Mouse (Mus musculus) megakaryocyte, embryonic 14.5 days (primary cell): ENCODE data around the gene Prkar2b. TPM values are rescaled to one million over a fixed set of nuclear protein-coding genes. Genes with fewer than 3 reads are reported as not detected.
A peak's percentile ranks its signal among the peaks of the same experiment; 100 is the strongest.

Experiments used
- H3K27me3 ChIP-seq: replicated peaks from 2 replicates; pipeline ENCODE3; 2012; ENCODE audit warnings: inconsistent platforms
- H3K36me3 ChIP-seq: replicated peaks from 2 replicates; pipeline ENCODE3; 2012; ENCODE audit warnings: low read length, inconsistent platforms, mixed read lengths
- H3K4me1 ChIP-seq: 2 replicates; pipeline ENCODE4 v1.6.1; 2012; ENCODE audit warnings: inconsistent platforms
- H3K4me3 ChIP-seq: replicated peaks from 2 replicates; pipeline ENCODE3; 2012; ENCODE audit warnings: moderate library complexity, mild to moderate bottlenecking, inconsistent platforms
- H3K9me3 ChIP-seq: 2 replicates; pipeline ENCODE4 v1.6.1; 2012; ENCODE audit warnings: inconsistent platforms
- FLI1 ChIP-seq: IDR thresholded peaks from 2 replicates; pipeline ENCODE4 v1.6.1; 2012; ENCODE audit warnings: low read length, inconsistent platforms, mixed read lengths
- GATA1 ChIP-seq: IDR thresholded peaks from 3 replicates; pipeline ENCODE4 v1.6.1; 2012; ENCODE audit warnings: mixed read lengths, low read length, inconsistent platforms, borderline replicate concordance
- polyA plus RNA-seq: library from polyadenylated mRNA; stranded (reverse); fragments of >175 nt; gene quantifications from 2 replicates; pipeline ENCODE4 v1.2.3, GENCODE M21; 2012; ENCODE audit warnings: low replicate concordance; ENCODE audit not compliant: insufficient read depth

The Prkar2b gene
- polyA plus RNA-seq, result 110 and 158 TPM in 2 replicates

DNA sequence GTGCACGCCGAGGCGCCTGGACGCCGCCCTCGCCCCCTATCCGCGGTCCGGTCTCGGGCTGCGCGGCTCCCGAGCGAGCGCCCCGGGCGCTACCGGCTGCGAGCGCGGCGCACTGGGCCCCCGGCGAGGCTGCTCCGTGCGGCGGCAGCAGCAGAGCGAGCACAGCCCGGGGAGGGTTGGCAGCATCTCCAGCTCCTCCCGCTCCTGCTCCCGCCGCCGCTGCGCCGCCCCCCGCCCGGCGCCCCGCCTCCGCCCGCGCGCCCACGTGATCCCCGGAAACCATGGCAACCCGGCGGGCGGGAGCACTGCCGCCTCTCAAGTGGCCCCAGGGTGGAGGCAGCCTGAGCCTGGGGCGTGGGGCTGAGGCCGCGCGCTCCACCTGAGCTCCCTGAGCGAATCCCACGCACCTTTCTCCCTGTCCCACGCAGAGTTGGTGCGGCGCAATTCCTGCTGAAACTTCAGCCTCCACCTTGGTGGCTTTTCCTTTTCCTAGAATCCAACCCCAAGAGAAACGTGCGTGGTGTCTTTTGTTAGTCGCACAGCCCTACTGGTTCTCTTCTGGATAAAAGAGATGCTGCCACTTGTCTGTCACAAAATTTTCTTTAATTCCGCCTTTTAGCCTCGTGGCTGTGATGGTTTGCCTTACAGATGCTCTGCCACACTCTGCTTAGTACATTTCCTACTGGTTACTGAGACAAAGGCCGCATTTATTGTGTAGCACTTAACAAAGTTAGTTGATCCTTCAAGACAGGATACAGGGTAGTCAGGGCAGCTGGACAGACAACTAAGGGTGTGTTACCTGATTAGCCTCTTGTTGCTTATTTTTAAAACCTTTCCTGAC lies at the start of gene Prkar2b:
Gene Prkar2b (minus strand): TSS at position 207 of the 841 bp plus-strand sequence.
- H3K27me3 ChIP-seq, result no peaks in the 10 kb centered on the region
- H3K36me3 ChIP-seq, result peaks cover 38% of the 10 kb centered on the region
- peak within 1 kb of the TSS; percentile 99 for H3K4me3 ChIP-seq
- H3K4me1 ChIP-seq, result peaks cover 56% of the 10 kb centered on the region
- no peaks in the 10 kb centered on the region for H3K9me3 ChIP-seq
- TF ChIP-seq GATA1 (no peak), FLI1 (no peak)

DNA sequence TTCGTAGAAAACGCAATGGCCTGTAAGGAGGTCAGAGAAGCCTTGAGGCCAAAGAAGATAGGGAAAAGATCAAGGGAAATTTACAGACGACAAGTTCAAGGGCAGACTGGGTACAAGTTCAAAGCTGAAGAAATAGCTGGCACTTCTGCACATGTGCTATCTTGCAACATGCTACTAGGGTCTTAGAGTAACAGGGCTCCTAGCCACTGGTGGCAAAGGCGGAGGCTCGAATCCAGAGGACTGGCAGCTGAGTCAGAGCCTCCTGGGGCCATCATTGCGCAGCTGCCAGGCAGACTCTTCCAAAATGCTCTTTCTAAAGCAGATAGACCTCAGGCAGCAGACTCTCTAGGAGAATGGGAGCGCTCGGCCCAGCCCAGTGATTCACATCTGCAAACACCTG lies 48.1 kb upstream of the Prkar2b start:
- Histone ChIP-seq H3K9me3 (no peaks in the 10 kb centered on the region), H3K4me1 (peaks cover 95% of the 10 kb centered on the region), H3K27me3 (no peaks in the 10 kb centered on the region), H3K4me3 (no peak overlapping the region), H3K36me3 (peaks cover 50% of the 10 kb centered on the region)
- TF ChIP-seq FLI1, result no peak
- TF ChIP-seq GATA1, result no peak

DNA sequence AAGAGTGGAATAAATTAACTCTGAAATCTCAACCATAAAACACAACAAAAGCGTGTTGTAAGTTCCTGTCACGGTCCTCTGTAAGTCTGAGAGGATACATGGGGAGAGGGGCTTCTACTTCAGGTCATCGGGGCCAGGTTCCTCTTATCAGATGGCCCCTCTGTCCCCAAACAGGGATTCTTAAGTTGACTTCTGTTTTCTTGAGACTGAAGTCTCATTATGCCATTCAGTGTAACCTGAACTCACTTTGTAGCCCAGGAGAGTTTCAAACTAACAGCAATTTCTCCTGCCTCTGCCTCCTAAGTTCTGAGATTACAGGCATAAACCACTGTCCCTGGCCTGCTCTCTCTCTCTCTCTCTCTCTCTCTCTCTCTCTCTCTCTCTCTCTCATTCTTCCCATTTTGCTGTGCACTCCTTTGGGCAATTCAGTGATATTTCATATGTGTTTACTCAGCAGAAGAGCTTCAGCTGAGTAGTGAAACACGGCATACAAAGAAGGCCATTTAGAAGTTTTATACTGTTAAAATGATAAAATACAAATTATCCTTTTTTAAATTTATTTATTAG lies 43.9 kb upstream of the Prkar2b start:
- TF ChIP-seq GATA1 (no peak), FLI1 (no peak)
- Histone ChIP-seq H3K9me3 (no peaks in the 10 kb centered on the region), H3K27me3 (no peaks in the 10 kb centered on the region), H3K36me3 (peaks cover 64% of the 10 kb centered on the region), H3K4me3 (no peak overlapping the region), H3K4me1 (peaks cover 85% of the 10 kb centered on the region)

DNA sequence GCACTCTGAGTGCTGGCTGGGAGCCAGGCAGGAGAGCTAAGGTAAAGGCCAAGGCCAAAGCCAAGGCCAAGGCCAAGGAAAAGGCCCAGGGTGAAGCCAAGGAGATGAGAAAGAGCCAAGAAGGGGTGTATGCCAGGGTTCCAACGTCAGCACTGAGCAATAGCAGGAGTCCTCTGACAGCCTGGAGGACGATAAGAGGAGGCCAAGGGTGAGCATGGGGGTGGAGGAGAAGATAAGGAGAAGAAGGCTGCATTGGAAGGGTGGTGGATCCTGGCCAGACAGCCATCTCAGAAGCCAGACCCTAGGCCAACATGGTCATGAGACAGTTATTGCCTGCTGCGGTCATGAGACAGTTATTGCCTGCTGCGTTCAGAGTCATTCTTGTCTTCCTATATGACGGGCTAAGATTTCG lies 43.4 kb upstream of the Prkar2b start:
- Histone ChIP-seq H3K27me3 (no peaks in the 10 kb centered on the region), H3K4me3 (peak overlapping the region; percentile 80), H3K4me1 (peaks cover 85% of the 10 kb centered on the region), H3K36me3 (peaks cover 66% of the 10 kb centered on the region), H3K9me3 (no peaks in the 10 kb centered on the region)
- TF ChIP-seq GATA1, result no peak
- no peak for TF ChIP-seq FLI1

DNA sequence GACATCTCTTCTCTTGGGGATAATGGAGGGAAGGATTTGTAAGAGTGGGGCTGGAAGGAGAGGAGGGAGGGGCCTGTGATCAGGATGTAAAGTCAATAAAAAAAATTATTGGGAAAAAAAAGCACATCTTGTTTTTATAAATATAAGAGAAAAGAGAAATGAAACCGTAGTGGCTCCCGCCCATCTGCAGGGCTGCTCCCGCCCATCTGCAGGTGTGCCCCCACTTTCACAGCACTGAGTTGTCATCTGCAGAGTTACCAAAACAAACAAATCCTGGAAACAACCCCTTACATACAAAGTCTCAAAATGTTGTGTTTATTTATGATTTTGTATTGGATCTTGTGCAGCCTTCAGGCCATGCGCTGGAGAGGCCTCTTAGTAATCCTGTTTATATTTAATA lies 40.2 kb upstream of the Prkar2b start:
- H3K9me3 ChIP-seq, result no peaks in the 10 kb centered on the region
- no peaks in the 10 kb centered on the region for H3K27me3 ChIP-seq
- H3K4me1 ChIP-seq, result peaks cover 85% of the 10 kb centered on the region
- no peak overlapping the region for H3K4me3 ChIP-seq
- H3K36me3 ChIP-seq, result peaks cover 58% of the 10 kb centered on the region
- TF ChIP-seq GATA1 (no peak), FLI1 (no peak)

DNA sequence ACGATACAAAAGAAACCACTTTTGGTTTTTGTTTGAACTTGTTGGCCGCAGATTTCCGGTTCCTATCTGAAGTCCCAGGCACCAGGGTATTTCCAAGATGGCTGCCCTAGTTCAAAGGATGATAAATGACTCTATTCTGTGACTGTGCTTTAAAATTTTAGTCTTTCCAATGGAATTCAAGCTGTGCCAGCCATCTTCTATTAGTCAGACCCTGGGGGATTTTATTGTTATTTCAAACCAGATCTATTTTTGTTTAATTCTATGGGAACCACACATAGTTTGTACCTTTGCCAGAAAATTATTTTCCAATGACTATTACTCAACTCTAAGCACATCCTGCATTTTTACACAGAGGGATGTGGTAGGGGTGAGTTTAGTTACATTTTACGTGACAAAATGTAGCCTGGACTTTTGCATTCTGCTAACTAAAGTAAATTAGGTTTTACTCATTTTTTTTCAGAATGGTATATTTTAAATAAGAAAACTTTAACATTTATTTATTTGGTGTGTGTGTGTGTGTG lies 38.6 kb upstream of the Prkar2b start:
- TF ChIP-seq GATA1 (no peak), FLI1 (no peak)
- no peaks in the 10 kb centered on the region for H3K27me3 ChIP-seq
- no peak overlapping the region for H3K4me3 ChIP-seq
- peaks cover 85% of the 10 kb centered on the region for H3K4me1 ChIP-seq
- H3K36me3 ChIP-seq, result peaks cover 58% of the 10 kb centered on the region
- no peaks in the 10 kb centered on the region for H3K9me3 ChIP-seq

DNA sequence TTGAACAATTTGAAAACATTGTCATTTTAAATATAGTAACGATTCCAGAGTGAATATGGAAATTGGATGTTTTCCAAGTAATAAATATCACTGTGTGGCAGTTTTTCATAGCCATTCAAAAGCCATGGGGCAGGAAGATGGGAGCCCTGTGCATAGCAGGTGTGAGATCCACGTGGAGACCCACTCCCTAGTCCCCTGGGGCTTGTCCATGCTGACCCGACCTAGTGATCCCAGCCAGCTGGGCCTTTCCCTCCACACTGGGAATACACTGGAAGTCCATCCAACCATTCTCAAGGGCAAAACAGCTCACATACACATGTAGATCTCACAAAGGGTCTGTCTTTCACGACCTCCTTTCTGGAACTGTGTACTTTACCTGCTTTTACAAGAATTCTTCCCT lies 37.5 kb upstream of the Prkar2b start:
- no peak for TF ChIP-seq FLI1
- TF ChIP-seq GATA1, result no peak
- Histone ChIP-seq H3K27me3 (no peaks in the 10 kb centered on the region), H3K4me3 (peak overlapping the region; percentile 33), H3K9me3 (no peaks in the 10 kb centered on the region), H3K4me1 (peaks cover 85% of the 10 kb centered on the region), H3K36me3 (peaks cover 48% of the 10 kb centered on the region)

DNA sequence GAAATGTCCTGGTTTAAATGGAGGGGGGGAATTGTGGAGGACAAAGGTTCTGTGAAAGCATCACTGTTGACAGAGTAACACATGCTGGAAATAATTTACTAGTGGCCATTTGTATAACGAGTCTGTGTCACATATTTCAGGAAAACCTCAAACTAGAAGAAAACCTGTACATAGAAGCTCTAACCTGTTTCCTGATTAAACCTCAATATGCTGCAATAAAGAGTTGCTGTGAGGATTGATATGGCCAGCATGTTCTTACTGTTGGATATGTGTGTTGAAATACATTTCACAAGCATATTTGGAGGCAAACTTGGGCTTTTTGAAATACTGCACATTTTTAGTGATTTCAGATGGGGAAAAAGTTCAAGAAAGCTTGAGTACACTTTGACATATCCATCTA lies 36.0 kb upstream of the Prkar2b start:
- peak overlapping the region; percentile 88 for H3K4me3 ChIP-seq
- TF ChIP-seq GATA1 (no peak), FLI1 (no peak)
- H3K4me1 ChIP-seq, result peaks cover 86% of the 10 kb centered on the region
- H3K9me3 ChIP-seq, result peaks cover 5% of the 10 kb centered on the region; the same call in 1 of the 2 replicates
- H3K36me3 ChIP-seq, result peaks cover 43% of the 10 kb centered on the region
- no peaks in the 10 kb centered on the region for H3K27me3 ChIP-seq

DNA sequence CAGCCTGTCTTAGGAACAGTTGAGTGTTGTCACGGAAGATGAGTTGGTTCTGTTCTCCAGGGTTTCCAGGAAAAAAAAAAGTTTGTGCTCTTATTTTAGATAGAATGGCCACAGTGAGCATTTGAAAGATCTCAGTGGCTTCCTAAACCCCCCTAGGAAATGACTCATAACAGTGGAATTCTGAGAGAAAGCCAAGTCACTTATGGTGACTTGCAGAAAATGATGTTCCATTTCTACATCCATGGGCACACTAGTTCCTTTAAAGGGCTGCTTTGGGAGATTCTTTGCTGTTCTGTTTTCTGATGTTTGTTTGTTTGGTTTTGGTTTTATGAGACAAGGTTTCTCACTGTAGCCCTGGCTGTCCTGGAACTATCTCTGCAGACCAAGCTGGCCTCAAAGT lies 34.1 kb upstream of the Prkar2b start:
- Histone ChIP-seq H3K4me3 (peak overlapping the region; percentile 91), H3K4me1 (peaks cover 86% of the 10 kb centered on the region), H3K27me3 (no peaks in the 10 kb centered on the region), H3K9me3 (peaks cover 22% of the 10 kb centered on the region), H3K36me3 (peaks cover 51% of the 10 kb centered on the region)
- TF ChIP-seq GATA1, result 0 out of 3 replicates have a peak, but pooled peaks have one; percentile 54
- no peak for TF ChIP-seq FLI1

DNA sequence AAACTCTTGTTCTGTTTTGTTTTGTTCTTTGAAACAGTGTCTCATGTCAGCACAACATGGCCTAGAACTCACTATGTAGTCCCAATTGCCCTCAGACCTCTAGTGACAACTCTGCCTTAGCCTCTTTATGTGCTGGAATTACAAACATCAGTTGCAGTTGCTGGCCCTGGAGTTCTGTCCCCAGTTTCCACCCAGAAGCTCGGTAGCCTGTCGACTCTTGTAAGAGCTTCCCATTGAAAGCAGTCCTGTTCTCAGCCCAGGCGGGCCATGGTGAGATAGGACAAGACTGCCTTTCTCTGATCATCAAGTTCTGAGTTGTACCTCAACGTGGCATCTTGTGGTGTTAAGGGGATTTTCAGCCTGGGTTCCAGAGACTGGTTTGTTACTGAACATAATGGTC lies 31.4 kb upstream of the Prkar2b start:
- H3K4me1 ChIP-seq, result peaks cover 90% of the 10 kb centered on the region
- H3K36me3 ChIP-seq, result peaks cover 40% of the 10 kb centered on the region
- peaks cover 27% of the 10 kb centered on the region for H3K9me3 ChIP-seq
- H3K27me3 ChIP-seq, result no peaks in the 10 kb centered on the region
- TF ChIP-seq FLI1 (no peak), GATA1 (no peak)
- H3K4me3 ChIP-seq, result no peak overlapping the region

DNA sequence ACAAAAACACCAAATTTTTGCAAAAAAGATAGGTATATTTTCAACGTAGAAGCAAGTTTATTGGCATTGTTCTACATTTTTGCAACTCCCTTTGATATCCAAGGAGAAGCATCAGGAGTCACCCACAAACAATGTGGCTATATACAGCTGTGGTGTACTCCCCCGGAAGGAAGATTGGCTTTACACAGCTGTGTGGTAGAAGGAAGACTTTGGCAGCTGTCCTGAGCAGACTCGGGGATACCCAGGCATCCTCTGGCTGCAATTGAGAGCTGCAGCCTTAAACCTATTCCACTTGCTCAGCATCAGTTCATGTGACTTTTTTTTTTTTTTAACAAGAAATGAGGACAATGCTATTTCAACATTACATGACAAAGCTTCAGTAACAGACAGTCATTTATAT lies 27.5 kb upstream of the Prkar2b start:
- H3K27me3 ChIP-seq, result no peaks in the 10 kb centered on the region
- peaks cover 27% of the 10 kb centered on the region for H3K9me3 ChIP-seq
- no peak for TF ChIP-seq FLI1
- no peak for TF ChIP-seq GATA1
- H3K36me3 ChIP-seq, result peaks cover 53% of the 10 kb centered on the region
- peak overlapping the region; percentile 28 for H3K4me3 ChIP-seq
- peaks cover 90% of the 10 kb centered on the region for H3K4me1 ChIP-seq
